Mouse (Mus musculus) small intestine, adult 2 months (tissue): Measurements from ENCODE around the gene Trim30d.
"Not testable (repeated sequence)": the region's sequence is repeated elsewhere in the genome, so short reads cannot be mapped to it uniquely, and the experiment has no call there.

ENCODE experiments used
- CTCF ChIP-seq: fragments of 200-500 bp; IDR thresholded peaks from 2 replicates; pipeline ENCODE4 v1.5.1; 2012; ENCODE audit warnings: low read depth, mild to moderate bottlenecking, control low read depth, inconsistent platforms, low read length, moderate library complexity, mixed read lengths; ENCODE audit not compliant: insufficient replicate concordance, insufficient read length; ENCODE audit errors: extremely low read depth
- POLR2A ChIP-seq: fragments of 200-500 bp; IDR thresholded peaks from 2 replicates; pipeline ENCODE4 v1.6.1; 2012; ENCODE audit warnings: low read depth, mild to moderate bottlenecking, control low read depth, inconsistent platforms, low read length, moderate library complexity

- not testable (repeated sequence) for TF ChIP-seq CTCF, POLR2A
Measured at GRCm38 (mm10) chr7:104501186-104501585, 6.5 kb downstream of the Trim30d start.
